Mouse (Mus musculus) limb, embryonic 14.5 days (tissue): ENCODE measurements around the gene Rai14. TPM values are rescaled to one million over a fixed set of nuclear protein-coding genes. Genes with fewer than 3 reads are reported as not detected.

Experiments used
- ATAC-seq: fragments of 200-750 bp; cut with Nextera tagmentation; 2 replicates; pipeline ENCODE4 v1.8.0; 2017; ENCODE audit warnings: low read depth, moderate number of reproducible peaks, moderate TSS enrichment; ENCODE audit not compliant: low FRiP score
- DNase-seq: peaks from one replicate; pipeline ENCODE4 v3.0.0-alpha.2; 2015; ENCODE audit warnings: low spot score
- H3K27ac ChIP-seq: fragments of 300-500 bp; sonication (generic); replicated peaks from 2 replicates; pipeline ENCODE4 v1.5.1; 2014; ENCODE audit warnings: low read depth, mild to moderate bottlenecking, low read length, moderate library complexity, mixed read lengths
- H3K27me3 ChIP-seq: fragments of 300-500 bp; sonication (generic); 2 replicates; pipeline ENCODE4 v1.6.1; 2014; ENCODE audit warnings: low read length, mixed read lengths; ENCODE audit not compliant: control insufficient read depth, insufficient read depth
- H3K36me3 ChIP-seq: fragments of 300-500 bp; sonication (generic); 2 replicates; pipeline ENCODE4 v1.6.1; 2014; ENCODE audit warnings: mild to moderate bottlenecking, low read length, moderate library complexity, mixed read lengths; ENCODE audit not compliant: control insufficient read depth, insufficient read depth
- H3K4me1 ChIP-seq: fragments of 300-500 bp; sonication (generic); 2 replicates; pipeline ENCODE4 v1.6.1; 2014; ENCODE audit warnings: antibody characterized with exemption, low read length, mixed read lengths; ENCODE audit not compliant: control insufficient read depth, insufficient read depth
- H3K4me2 ChIP-seq: fragments of 300-500 bp; sonication (generic); replicated peaks from 2 replicates; pipeline ENCODE4 v1.6.1; 2014; ENCODE audit warnings: low read depth, mild to moderate bottlenecking, low read length, moderate library complexity; ENCODE audit not compliant: severe bottlenecking
- H3K4me3 ChIP-seq: fragments of 300-500 bp; sonication (generic); replicated peaks from 2 replicates; pipeline ENCODE4 v1.5.1; 2014; ENCODE audit warnings: low read length
- H3K9ac ChIP-seq: fragments of 300-500 bp; sonication (generic); 2 replicates; pipeline ENCODE4 v1.6.1; 2014; ENCODE audit warnings: mild to moderate bottlenecking, low read depth, low read length, moderate library complexity; ENCODE audit not compliant: severe bottlenecking
- H3K9me3 ChIP-seq: fragments of 300-500 bp; sonication (generic); 2 replicates; pipeline ENCODE4 v1.6.1; 2016; ENCODE audit warnings: low read length; ENCODE audit not compliant: control insufficient read depth
- POLR2A ChIP-seq: fragments of 200-500 bp; IDR thresholded peaks from 2 replicates; pipeline ENCODE4 v1.8.0; 2012; ENCODE audit warnings: inconsistent platforms, mild to moderate bottlenecking, moderate library complexity, borderline replicate concordance; ENCODE audit not compliant: insufficient read depth, insufficient read length; ENCODE audit errors: extremely low read depth
- WGBS: fragments of 180-500 bp; shearing (Covaris S2); extraction: QIAGEN DNeasy Blood & Tissue Kit; methylation state at CpG from one replicate; pipeline ENCODE4 v1.1.7; 2014; 5-methylcytosine and 5-hydroxymethylcytosine counted together
- polyA plus RNA-seq, 2 experiments: library from polyadenylated mRNA; depleted of rRNA in 1 of 2; stranded (reverse) in 1 of 2; unstranded in 1 of 2; fragments of >200 nt; fragmentation: Nextera tagmentation in 1 of 2; extraction: Ambion mirVana in 1 of 2; gene quantifications; 2 replicates each; pipeline versions ENCODE4 v1.2.1 to v1.2.3; 2012 to 2014

Gene Rai14
- polyA plus RNA-seq, 2 experiments: 44.6 to 57.2 TPM

GRCm38 (mm10) chr15:10643819-10644218 lies 70.6 kb downstream of the Rai14 start:
- WGBS: 96% methylated on average over 3 of the region's 3 CpGs
- H3K4me1 ChIP-seq: peaks cover 31% of the 10 kb centered on the region
- H3K4me2 ChIP-seq: no peak overlapping the region
- no peaks in the 10 kb centered on the region for H3K9me3 ChIP-seq
- H3K9ac ChIP-seq: no peak overlapping the region
- no peak for TF ChIP-seq POLR2A
- no peaks in the 10 kb centered on the region for H3K27me3 ChIP-seq
- no peaks in the 10 kb centered on the region for H3K36me3 ChIP-seq
- ATAC-seq: no peak
- DNase-seq: no peak
- no peak overlapping the region for H3K27ac ChIP-seq
- H3K4me3 ChIP-seq: no peak overlapping the region

- Histone ChIP-seq H3K4me3 (no peak overlapping the region), H3K4me2 (no peak overlapping the region), H3K9ac (no peak overlapping the region), H3K36me3 (no peaks in the 10 kb centered on the region), H3K27me3 (no peaks in the 10 kb centered on the region), H3K9me3 (no peaks in the 10 kb centered on the region), H3K27ac (no peak overlapping the region), H3K4me1 (peaks cover 25% of the 10 kb centered on the region)
- ATAC-seq (no peak), DNase-seq (no peak)
- WGBS: 70% methylated on average over 4 of the region's 4 CpGs
- TF ChIP-seq POLR2A: no peak
Measured at GRCm38 (mm10) chr15:10643224-10643623, 71.2 kb downstream of the Rai14 start.

DNA sequence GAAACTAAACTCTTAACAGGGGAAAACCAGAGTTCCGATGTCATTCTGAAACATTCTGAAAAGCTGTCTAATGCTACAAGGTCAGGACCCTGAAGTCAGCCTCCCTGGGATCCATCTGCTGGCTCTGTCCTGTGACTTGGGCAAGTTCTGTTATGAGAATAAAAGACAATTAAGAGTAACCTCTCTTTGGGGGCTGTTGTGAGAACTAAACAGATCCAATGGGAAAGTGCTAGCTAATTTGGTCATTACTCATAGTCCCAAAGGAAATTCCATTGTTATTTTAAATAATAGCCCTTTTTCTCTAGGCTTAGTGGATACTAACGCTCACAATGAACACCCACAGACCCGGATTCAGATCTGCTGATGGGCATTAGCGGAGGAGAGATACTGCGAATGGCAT lies 72.0 kb downstream of the Rai14 start:
- ATAC-seq: no peak
- H3K4me1 ChIP-seq: peaks cover 18% of the 10 kb centered on the region
- no peaks in the 10 kb centered on the region for H3K27me3 ChIP-seq
- no peak for TF ChIP-seq POLR2A
- no peaks in the 10 kb centered on the region for H3K36me3 ChIP-seq
- 79% methylated on average over 5 of the region's 5 CpGs for WGBS
- no peaks in the 10 kb centered on the region for H3K9me3 ChIP-seq
- H3K27ac ChIP-seq: no peak overlapping the region
- no peak overlapping the region for H3K9ac ChIP-seq
- H3K4me3 ChIP-seq: no peak overlapping the region
- DNase-seq: no peak
- no peak overlapping the region for H3K4me2 ChIP-seq

GRCm38 (mm10) chr15:10640721-10641120 lies 73.7 kb downstream of the Rai14 start:
- TF ChIP-seq POLR2A: no peak

GRCm38 (mm10) chr15:10637251-10637793 lies 77.1 kb downstream of the Rai14 start:
- peaks cover 9% of the 10 kb centered on the region for H3K36me3 ChIP-seq
- ATAC-seq (peak; percentile 30; the same call in 1 of the 2 replicates), DNase-seq (peak; percentile 44)
- H3K27me3 ChIP-seq: no peaks in the 10 kb centered on the region
- 30% methylated on average over 6 of the region's 6 CpGs for WGBS
- no peak overlapping the region for H3K4me3 ChIP-seq
- H3K9me3 ChIP-seq: no peaks in the 10 kb centered on the region
- no peak overlapping the region; the same call in 1 of the 2 replicates for H3K27ac ChIP-seq
- peaks cover 38% of the 10 kb centered on the region for H3K4me1 ChIP-seq
- TF ChIP-seq POLR2A: no peak
- H3K4me2 ChIP-seq: no peak overlapping the region
- no peak overlapping the region for H3K9ac ChIP-seq

More at GRCm38 (mm10) chr15:10640721-10641120, 73.7 kb downstream of the Rai14 start:
- Histone ChIP-seq H3K9ac (no peak overlapping the region), H3K4me3 (no peak overlapping the region), H3K27me3 (no peaks in the 10 kb centered on the region), H3K4me1 (peaks cover 23% of the 10 kb centered on the region), H3K36me3 (no peaks in the 10 kb centered on the region), H3K4me2 (no peak overlapping the region), H3K9me3 (no peaks in the 10 kb centered on the region), H3K27ac (no peak overlapping the region)
- 93% methylated on average over 3 of the region's 3 CpGs for WGBS
- ATAC-seq: no peak
- DNase-seq: no peak
